Mouse (Mus musculus) spleen, adult 2 months (tissue): Measurements from ENCODE around the gene Olfr97.

Experiments used
- CTCF ChIP-seq: fragments of 200-500 bp; IDR thresholded peaks from 2 replicates; pipeline ENCODE4 v1.5.1; 2011; ENCODE audit warnings: mild to moderate bottlenecking, inconsistent platforms; ENCODE audit not compliant: insufficient read depth, insufficient read length, insufficient replicate concordance; ENCODE audit errors: extremely low read depth
- POLR2A ChIP-seq: fragments of 200-500 bp; IDR thresholded peaks from 2 replicates; pipeline ENCODE4 v1.6.1; 2011; ENCODE audit warnings: low read depth, low read length, inconsistent platforms

GRCm38 (mm10) chr17:37242198-37242597 is 5.1 kb upstream of the Olfr97 start:
- no peak for TF ChIP-seq CTCF
- no peak for TF ChIP-seq POLR2A
